Mouse (Mus musculus): Measurements from ENCODE around the gene Ndufa7.
A peak's percentile ranks its signal among the peaks of the same experiment; 100 is the strongest.

Ndufa7 gene

GRCm38 (mm10) chr17:33824084-33824996, at the start of gene Ndufa7, which contains the start of gene Rps28:
Ndufa7 (plus strand) TSS chr17:33824572.
Rps28 (minus strand) TSS chr17:33824562.
- DNase-seq (ENCODE audit: low spot score): peak; percentile 95

- no peak for DNase-seq (ENCODE audit: low spot score)
These were observed 49.7 kb upstream of the Ndufa7 start for GRCm38 (mm10) chr17:33774573-33775155.

GRCm38 (mm10) chr17:33775287-33775686, 49.1 kb upstream of the Ndufa7 start:
- no peak for DNase-seq (ENCODE audit: low spot score)

GRCm38 (mm10) chr17:33779271-33779966, 45.0 kb upstream of the Ndufa7 start:
- peak; percentile 94 for DNase-seq (ENCODE audit: low spot score)

GRCm38 (mm10) chr17:33779967-33780295, 44.4 kb upstream of the Ndufa7 start:
- DNase-seq (ENCODE audit: low spot score): no peak

- DNase-seq (ENCODE audit: low spot score): no peak
These were observed 43.9 kb upstream of the Ndufa7 start for GRCm38 (mm10) chr17:33780431-33780830.

GRCm38 (mm10) chr17:33781124-33781977, 43.0 kb upstream of the Ndufa7 start, which contains the start of gene Angptl4:
Angptl4 (minus strand) TSS chr17:33781830.
- DNase-seq (ENCODE audit: low spot score): no peak

- no peak for DNase-seq (ENCODE audit: low spot score)
These were observed 42.3 kb upstream of the Ndufa7 start for GRCm38 (mm10) chr17:33782067-33782466.

- no peak for DNase-seq (ENCODE audit: low spot score)
These were observed 41.0 kb upstream of the Ndufa7 start for GRCm38 (mm10) chr17:33783408-33783807.

- no peak for DNase-seq (ENCODE audit: low spot score)
These were observed 39.4 kb upstream of the Ndufa7 start for GRCm38 (mm10) chr17:33784939-33785338.

GRCm38 (mm10) chr17:33786375-33786774, 38.0 kb upstream of the Ndufa7 start:
- no peak for DNase-seq (ENCODE audit: low spot score)

- DNase-seq (ENCODE audit: low spot score): no peak
These were observed 35.6 kb upstream of the Ndufa7 start for GRCm38 (mm10) chr17:33788732-33789131.

GRCm38 (mm10) chr17:33798306-33798705, 26.1 kb upstream of the Ndufa7 start:
- DNase-seq (ENCODE audit: low spot score): no peak

- no peak for DNase-seq (ENCODE audit: low spot score)
These were observed 25.1 kb upstream of the Ndufa7 start for GRCm38 (mm10) chr17:33799277-33799676.

GRCm38 (mm10) chr17:33802221-33802620, 22.2 kb upstream of the Ndufa7 start:
- no peak for DNase-seq (ENCODE audit: low spot score)

GRCm38 (mm10) chr17:33804205-33804604, 20.2 kb upstream of the Ndufa7 start:
- DNase-seq (ENCODE audit: low spot score): no peak

- DNase-seq (ENCODE audit: low spot score): no peak
These were observed 19.6 kb upstream of the Ndufa7 start for GRCm38 (mm10) chr17:33804745-33805144.

- DNase-seq (ENCODE audit: low spot score): no peak
These were observed 17.0 kb upstream of the Ndufa7 start for GRCm38 (mm10) chr17:33807181-33807888.

- no peak for DNase-seq (ENCODE audit: low spot score)
These were observed 16.2 kb upstream of the Ndufa7 start for GRCm38 (mm10) chr17:33808192-33808591.

GRCm38 (mm10) chr17:33810334-33811141, 13.8 kb upstream of the Ndufa7 start, which contains the start of gene Kank3:
Kank3 (plus strand) TSS chr17:33810519.
- peak; percentile 97 for DNase-seq (ENCODE audit: low spot score)

Data from ovary, postnatal 10 days (tissue).